Mouse (Mus musculus): ENCODE results near the gene Stat4.
A peak's percentile ranks its signal among the peaks of the same experiment; 100 is the strongest.

The Stat4 gene

GRCm38 (mm10) chr1:52111217-52111616 is 124.3 kb downstream of the Stat4 start:
- DNase-seq, result no peak

GRCm38 (mm10) chr1:52112301-52112700 is 125.4 kb downstream of the Stat4 start:
- DNase-seq, result peak in 1 of 2 experiments; percentile 36

- DNase-seq, result no peak
Observed at GRCm38 (mm10) chr1:52113067-52113665, 126.2 kb downstream of the Stat4 start.

GRCm38 (mm10) chr1:52113666-52114069 is 126.7 kb downstream of the Stat4 start:
- peak; percentile 98 to 99 for DNase-seq

- no peak for DNase-seq
Observed at GRCm38 (mm10) chr1:52116441-52116840, 129.5 kb downstream of the Stat4 start.

- DNase-seq, result no peak
Observed at GRCm38 (mm10) chr1:52117777-52118176, 130.8 kb downstream of the Stat4 start.

- DNase-seq, result peak; percentile 89 to 92
Observed at GRCm38 (mm10) chr1:52118860-52119591, 132.1 kb downstream of the Stat4 start, which contains the start of gene Stat1. Gene Stat1, plus strand, starts transcription at chr1:52119440.

- peak in 1 of 2 experiments; percentile 42 for DNase-seq
Observed at GRCm38 (mm10) chr1:52119691-52120090, 132.7 kb downstream of the Stat4 start.

GRCm38 (mm10) chr1:52120191-52120590 is 133.2 kb downstream of the Stat4 start:
- DNase-seq, result no peak

- DNase-seq, result no peak
Observed at GRCm38 (mm10) chr1:52121052-52121451, 134.1 kb downstream of the Stat4 start.

GRCm38 (mm10) chr1:52124818-52125217 is 137.9 kb downstream of the Stat4 start:
- DNase-seq, result no peak

- DNase-seq, result no peak
Observed at GRCm38 (mm10) chr1:52127350-52127749, 140.4 kb downstream of the Stat4 start.

- no peak for DNase-seq
Observed at GRCm38 (mm10) chr1:52129794-52130193, 142.8 kb downstream of the Stat4 start.

- no peak for DNase-seq
Observed at GRCm38 (mm10) chr1:52131787-52132377, 144.9 kb downstream of the Stat4 start.

GRCm38 (mm10) chr1:52133254-52133653 is 146.3 kb downstream of the Stat4 start:
- no peak for DNase-seq

- no peak for DNase-seq
Observed at GRCm38 (mm10) chr1:52137292-52137691, 150.3 kb downstream of the Stat4 start.

GRCm38 (mm10) chr1:52140534-52140933 is 153.6 kb downstream of the Stat4 start:
- no peak for DNase-seq

GRCm38 (mm10) chr1:52141482-52141881 is 154.5 kb downstream of the Stat4 start:
- DNase-seq, result no peak

- no peak for DNase-seq
Observed at GRCm38 (mm10) chr1:52142117-52142516, 155.2 kb downstream of the Stat4 start.

GRCm38 (mm10) chr1:52143191-52143590 is 156.2 kb downstream of the Stat4 start:
- DNase-seq, result no peak

- no peak for DNase-seq
Observed at GRCm38 (mm10) chr1:52143596-52144156, 156.7 kb downstream of the Stat4 start.

- no peak for DNase-seq
Observed at GRCm38 (mm10) chr1:52144907-52145306, 158.0 kb downstream of the Stat4 start.

- peak; percentile 73 to 80 for DNase-seq
Observed at GRCm38 (mm10) chr1:52146214-52146970, 159.4 kb downstream of the Stat4 start.

All from kidney, postnatal 36 days (tissue).